Mouse (Mus musculus) urinary bladder, adult 18-20 months (tissue): ENCODE data around the gene Foxa3.

Source experiments
- DNase-seq, 2 experiments: peaks; one replicate each; pipeline ENCODE4 v3.0.0; 2022; ENCODE audit warnings: low spot score in 2 of 2, mixed read lengths in 2 of 2

The Foxa3 gene

GRCm38 (mm10) chr7:19024581-19025255, 1.4 kb upstream of the Foxa3 start:
- DNase-seq: no peak

DNA sequence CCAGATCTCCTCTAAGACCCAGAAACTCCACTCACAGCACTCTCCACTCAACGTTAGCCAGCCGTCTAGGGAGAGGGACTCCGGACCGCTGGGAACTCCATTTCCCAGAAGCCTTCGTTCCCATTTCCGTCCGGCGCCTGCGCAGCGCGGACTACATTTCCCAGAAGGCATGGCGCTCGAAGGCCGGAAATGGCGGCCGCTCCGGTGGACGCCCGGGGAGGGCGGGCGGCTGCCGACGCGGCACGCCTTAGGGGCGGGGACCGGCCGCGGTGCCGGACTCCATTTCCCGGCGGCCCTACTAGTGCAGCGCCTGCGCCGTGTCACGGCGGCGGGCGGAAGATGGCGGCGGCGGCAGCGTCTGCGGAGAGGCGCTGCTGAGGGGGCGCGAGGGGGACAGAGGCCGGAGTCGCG, 763 bp upstream of the Foxa3 start, which contains the start of gene Sympk:
Sympk (plus strand) TSS at position 282 of the 411 bp plus-strand sequence.
- peak; percentile 75 to 95 for DNase-seq

GRCm38 (mm10) chr7:19022189-19022958, 964 bp downstream of the Foxa3 start:
- DNase-seq: no peak

DNA sequence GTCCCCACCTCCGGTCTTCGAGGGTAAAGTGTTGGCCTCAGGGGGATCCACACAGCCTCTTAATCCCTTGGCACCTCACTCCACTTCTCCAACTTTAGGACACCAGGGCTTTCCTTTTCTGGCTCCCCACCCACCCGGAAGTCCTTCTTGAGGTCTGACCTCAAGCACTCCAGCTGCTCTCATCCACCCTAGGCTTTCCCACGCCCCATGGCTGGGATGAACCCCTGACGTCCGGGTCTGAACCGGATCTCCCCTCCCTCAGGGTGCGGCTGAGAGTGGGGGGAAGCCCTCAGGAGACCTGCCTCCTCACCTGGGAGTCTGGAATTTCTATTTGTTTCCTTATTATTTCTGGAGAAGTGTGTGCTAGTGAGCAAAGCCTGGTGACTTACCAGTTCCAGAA, 2.3 kb downstream of the Foxa3 start:
- DNase-seq: no peak

- DNase-seq: no peak
These were observed 5.4 kb downstream of the Foxa3 start for GRCm38 (mm10) chr7:19017909-19018308.

GRCm38 (mm10) chr7:19016042-19016441, 7.3 kb downstream of the Foxa3 start:
- no peak for DNase-seq

GRCm38 (mm10) chr7:19014452-19014851, 8.9 kb downstream of the Foxa3 start:
- no peak for DNase-seq

GRCm38 (mm10) chr7:19012882-19013281, 10.5 kb downstream of the Foxa3 start:
- no peak for DNase-seq

- DNase-seq: no peak
These were observed 11.2 kb downstream of the Foxa3 start for GRCm38 (mm10) chr7:19012025-19012621.

DNA sequence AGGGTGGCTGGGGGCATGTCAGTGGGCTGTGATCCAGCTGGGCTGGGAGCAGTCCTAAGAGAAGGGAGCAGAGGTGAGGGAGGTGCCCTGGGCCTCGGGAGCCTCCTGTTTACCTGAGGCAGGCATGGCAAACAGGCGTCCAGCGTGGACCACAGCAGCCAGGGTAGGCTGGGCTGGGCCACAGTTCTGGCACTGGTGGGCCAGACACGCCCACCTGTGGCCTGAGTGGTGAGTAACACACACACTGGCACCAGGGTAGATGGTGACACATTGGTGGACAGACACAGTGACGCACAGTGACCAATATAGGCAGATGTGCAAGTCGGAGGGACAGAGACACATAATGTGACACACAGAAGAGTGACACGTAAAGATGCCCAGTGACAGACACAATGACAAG, 12.8 kb downstream of the Foxa3 start:
- DNase-seq: no peak

- DNase-seq: no peak
These were observed 16.0 kb downstream of the Foxa3 start for GRCm38 (mm10) chr7:19007026-19007977.

DNA sequence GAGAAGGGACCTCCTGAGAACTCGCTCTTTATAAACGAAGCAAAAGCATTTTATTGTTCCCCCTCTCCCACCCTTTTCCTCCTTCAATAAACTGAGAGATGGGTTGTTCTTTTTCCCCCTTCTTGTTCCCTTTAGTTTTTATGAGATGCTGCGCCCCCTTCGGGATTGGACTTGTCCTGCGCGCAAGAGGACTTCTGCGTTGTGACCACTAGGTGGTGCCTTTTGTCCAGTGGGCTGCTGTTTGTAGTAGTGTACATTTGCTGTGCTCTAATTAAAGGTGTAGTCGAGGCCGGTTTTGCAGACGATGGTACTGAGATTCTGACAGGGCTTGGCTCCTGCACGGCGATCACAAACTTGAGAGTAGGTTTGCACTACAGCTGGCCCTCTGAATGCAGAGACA, 16.9 kb downstream of the Foxa3 start:
- DNase-seq: peak; percentile 62 to 72

- DNase-seq: no peak
These were observed 17.8 kb downstream of the Foxa3 start for GRCm38 (mm10) chr7:19005417-19006121.

DNA sequence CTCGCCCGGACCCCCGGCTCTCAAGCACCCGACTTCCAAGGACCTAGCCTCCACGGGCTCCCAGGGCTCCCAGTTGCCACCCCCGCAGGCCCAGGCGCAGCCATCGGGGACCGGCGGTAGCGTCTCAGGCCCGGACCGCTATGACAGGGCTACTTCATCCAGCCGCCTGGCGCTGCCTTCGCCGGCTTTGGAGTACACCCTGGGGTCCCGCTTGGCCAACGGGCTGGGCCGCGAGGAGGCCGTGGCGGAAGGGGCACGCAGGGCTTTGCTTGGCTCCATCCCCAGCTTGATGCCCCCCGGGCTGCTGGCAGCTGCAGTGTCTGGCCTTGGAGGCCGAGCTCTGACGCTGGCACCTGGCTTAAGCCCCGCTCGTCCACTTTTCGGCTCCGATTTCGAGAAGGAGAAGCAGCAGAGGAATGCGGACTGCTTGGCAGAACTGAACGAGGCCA, 18.7 kb downstream of the Foxa3 start:
- DNase-seq: no peak

DNA sequence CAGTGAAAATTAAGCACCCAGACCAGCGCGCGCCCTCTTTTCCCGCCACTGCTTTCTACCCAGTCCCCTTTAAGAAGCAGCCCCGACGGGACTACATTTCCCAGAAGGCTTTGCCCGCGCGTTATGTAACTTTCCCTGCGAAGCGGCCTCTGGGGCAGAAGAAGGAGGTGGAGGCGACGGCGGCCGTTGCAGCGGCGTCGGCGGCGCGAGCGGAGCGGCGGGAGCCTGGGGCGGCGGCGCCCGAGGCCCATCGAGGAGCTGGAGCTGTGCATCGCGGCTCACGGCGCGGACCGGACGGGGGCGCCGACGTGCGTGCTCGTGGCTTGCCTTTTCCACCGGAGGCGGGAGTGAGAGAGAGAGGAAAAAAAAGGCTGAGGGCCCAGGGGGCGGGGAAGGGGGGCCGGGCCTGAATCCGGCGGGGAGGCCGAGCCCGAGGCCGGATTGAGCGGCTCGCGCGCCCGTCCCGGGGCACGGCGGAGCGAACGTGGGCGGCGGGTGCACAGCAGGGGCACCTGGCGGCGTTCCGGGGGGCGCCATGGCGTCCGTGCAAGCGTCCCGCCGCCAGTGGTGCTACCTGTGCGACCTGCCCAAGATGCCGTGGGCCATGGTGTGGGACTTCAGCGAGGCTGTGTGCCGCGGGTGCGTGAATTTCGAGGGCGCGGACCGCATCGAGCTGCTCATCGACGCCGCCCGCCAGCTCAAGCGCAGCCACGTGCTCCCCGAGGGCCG, 19.3 kb downstream of the Foxa3 start, which contains the start of gene Irf2bp1:
Irf2bp1 (plus strand) TSS at position 143 of the 729 bp plus-strand sequence.
- peak; percentile 90 to 93 for DNase-seq

GRCm38 (mm10) chr7:19002848-19003498, 20.4 kb downstream of the Foxa3 start:
- peak; percentile 55 to 68 for DNase-seq

- no peak for DNase-seq
These were observed 21.2 kb downstream of the Foxa3 start for GRCm38 (mm10) chr7:19002115-19002514.

- no peak for DNase-seq
These were observed 21.6 kb downstream of the Foxa3 start for GRCm38 (mm10) chr7:19001807-19002085.

- peak; percentile 48 to 72 for DNase-seq
These were observed 22.1 kb downstream of the Foxa3 start for GRCm38 (mm10) chr7:19001066-19001806.
